Mouse (Mus musculus): Measurements from ENCODE around the gene Tnfrsf22.

GRCm38 (mm10) chr7:143604889-143605288 lies 44.6 kb downstream of the Tnfrsf22 start:
- TF ChIP-seq CTCF (conservative IDR thresholded peaks at IDR 0.05; ENCODE audit: low read length) (no peak), POU5F1 (IDR thresholded peaks at IDR 0.05; ENCODE audit: borderline replicate concordance, low read length) (no peak)

All from E14TG2a.4 (cell line).